ENCODE assay signal across 19 mouse cellular contexts in the genomic region with DNA sequence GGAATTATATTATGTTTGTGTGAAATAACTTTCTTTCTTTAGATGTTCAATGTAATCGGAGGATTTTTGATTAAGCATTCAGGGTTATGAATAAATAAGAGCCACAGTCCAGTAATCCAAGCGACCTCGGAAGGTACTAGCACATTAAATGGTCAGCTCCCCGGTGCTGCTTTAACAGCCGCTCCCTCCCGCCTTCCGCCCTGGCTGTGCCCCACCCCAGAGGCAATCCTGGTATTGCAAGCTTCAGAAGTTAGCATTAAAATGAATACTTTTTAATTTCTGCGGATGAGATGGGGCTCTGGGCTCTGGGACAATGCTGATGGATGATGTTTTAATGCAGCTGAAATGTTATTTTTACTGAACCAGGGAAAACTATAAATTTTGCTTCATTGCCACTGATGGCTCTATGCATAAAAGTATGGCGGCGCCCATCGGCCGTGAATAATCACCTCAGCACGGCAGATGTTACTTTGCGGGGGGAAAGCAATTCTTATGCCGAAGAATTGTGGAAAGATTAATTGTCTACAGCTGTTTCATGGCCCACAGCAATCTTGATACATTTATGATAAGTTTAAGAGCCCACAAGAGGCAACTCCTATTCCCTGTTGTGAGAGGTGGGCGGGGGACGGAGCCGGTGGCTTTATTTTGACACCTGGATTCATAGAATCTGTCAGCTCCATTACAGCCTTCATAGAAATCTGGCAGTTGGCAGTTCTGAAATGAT.
DNase-seq lines count a peak whose midpoint lies in the region; ATAC-seq lines count a peak whose summit lies in the region.
"Had no signal": no experiment of that assay in that cellular context is flagged by ENCODE, and none has a peak within 500 bp of the region (broad histone marks: within the 10 kb centered on the region; RNA-seq: fewer than 3 reads in every experiment).

No protein-coding gene starts in this region.

- DNase-seq in forebrain, embryonic 11.5 days (ENCODE audit: low spot score), result no peak
- DNase-seq in embryo, embryonic 11.5 days (ENCODE audit: low read depth, low spot score), result peak; percentile 17
- DNase-seq in liver, embryonic 11.5 days (ENCODE audit: low spot score), result no peak
- no peak for DNase-seq in left cerebral cortex, postnatal 10 days (ENCODE audit: extremely low spot score in 1 of 2, low spot score in 2 of 2)
- no peak for DNase-seq in heart, postnatal 14 days
- DNase-seq: adrenal gland, adult 2 months; cerebellum, postnatal 10 days; kidney, adult 18-20 months; kidney, postnatal 25 days; liver; lung, adult 18-20 months; right cerebral cortex, adult 18-20 months; thymus, postnatal 4 days had no signal

- no peaks in the 10 kb centered on the region for H3K9me3 ChIP-seq in forebrain, embryonic 12.5 days
- H3K9me3 ChIP-seq in forebrain, embryonic 11.5 days (ENCODE audit: control insufficient read depth, low read length), result no peaks in the 10 kb centered on the region
- H3K9me3 ChIP-seq in hindbrain, embryonic 16.5 days (ENCODE audit: control insufficient read depth, low read length), result no peaks in the 10 kb centered on the region
- no peaks in the 10 kb centered on the region for H3K9me3 ChIP-seq in neural tube, embryonic 12.5 days
- H3K9me3 ChIP-seq in liver, embryonic 11.5 days (ENCODE audit: control insufficient read depth, low read length), result no peaks in the 10 kb centered on the region
- H3K9me3 ChIP-seq: embryonic facial prominence, embryonic 12.5 days; heart, embryonic 13.5 days had no signal

- no peak overlapping the region for H3K4me3 ChIP-seq in forebrain, embryonic 12.5 days (replicated peaks)
- H3K4me3 ChIP-seq in forebrain, embryonic 11.5 days (ENCODE audit: low read depth, low read length), result no peak overlapping the region
- no peak overlapping the region for H3K4me3 ChIP-seq in hindbrain, embryonic 16.5 days (ENCODE audit: low read length)
- no peak overlapping the region for H3K4me3 ChIP-seq in neural tube, embryonic 12.5 days
- H3K4me3 ChIP-seq in liver, embryonic 11.5 days (ENCODE audit: low read depth, low read length), result no peak overlapping the region
- H3K4me3 ChIP-seq: embryonic facial prominence, embryonic 12.5 days; heart, embryonic 13.5 days had no signal

- no peaks in the 10 kb centered on the region for H3K36me3 ChIP-seq in forebrain, embryonic 12.5 days (replicated peaks)
- no peaks in the 10 kb centered on the region for H3K36me3 ChIP-seq in forebrain, embryonic 11.5 days (ENCODE audit: control insufficient read depth, insufficient read depth, low read length)
- no peaks in the 10 kb centered on the region for H3K36me3 ChIP-seq in hindbrain, embryonic 16.5 days (ENCODE audit: control insufficient read depth, insufficient read depth, low read length)
- no peaks in the 10 kb centered on the region for H3K36me3 ChIP-seq in neural tube, embryonic 12.5 days
- no peaks in the 10 kb centered on the region for H3K36me3 ChIP-seq in liver, embryonic 11.5 days (ENCODE audit: control insufficient read depth, insufficient read depth, low read length)
- H3K36me3 ChIP-seq: embryonic facial prominence, embryonic 12.5 days; heart, embryonic 13.5 days had no signal

- ATAC-seq in forebrain, embryonic 12.5 days (ENCODE audit: low FRiP score), result 0 out of 2 replicates have a peak, but pooled peaks have one; percentile 30
- ATAC-seq in forebrain, embryonic 11.5 days (replicated peaks; ENCODE audit: low FRiP score), result no peak
- ATAC-seq in hindbrain, embryonic 16.5 days, result 0 out of 2 replicates have a peak, but pooled peaks have one; percentile 17
- ATAC-seq in neural tube, embryonic 12.5 days (ENCODE audit: low FRiP score, low read depth), result peak; percentile 41; the same call in 1 of the 2 replicates
- no peak for ATAC-seq in liver, embryonic 11.5 days (replicated peaks; ENCODE audit: low FRiP score)

- no peaks in the 10 kb centered on the region for H3K27me3 ChIP-seq in forebrain, embryonic 12.5 days
- no peaks in the 10 kb centered on the region for H3K27me3 ChIP-seq in forebrain, embryonic 11.5 days (ENCODE audit: control insufficient read depth, insufficient read depth, low read length)
- no peaks in the 10 kb centered on the region for H3K27me3 ChIP-seq in hindbrain, embryonic 16.5 days (replicated peaks; ENCODE audit: control insufficient read depth, insufficient read depth, low read length)
- no peaks in the 10 kb centered on the region for H3K27me3 ChIP-seq in neural tube, embryonic 12.5 days (replicated peaks)
- no peaks in the 10 kb centered on the region for H3K27me3 ChIP-seq in liver, embryonic 11.5 days (replicated peaks; ENCODE audit: control insufficient read depth, insufficient read depth, low read length)
- H3K27me3 ChIP-seq: CH12.LX; embryonic facial prominence, embryonic 12.5 days; heart, embryonic 13.5 days had no signal

- no peak overlapping the region for H3K9ac ChIP-seq in forebrain, embryonic 12.5 days
- H3K9ac ChIP-seq in forebrain, embryonic 11.5 days (ENCODE audit: low read length), result no peak overlapping the region
- no peak overlapping the region for H3K9ac ChIP-seq in hindbrain, embryonic 16.5 days (ENCODE audit: low read depth, low read length)
- no peak overlapping the region for H3K9ac ChIP-seq in neural tube, embryonic 12.5 days
- H3K9ac ChIP-seq in liver, embryonic 11.5 days (ENCODE audit: low read depth, low read length), result no peak overlapping the region
- H3K9ac ChIP-seq: embryonic facial prominence, embryonic 12.5 days; heart, embryonic 13.5 days had no signal

- no peak overlapping the region for H3K27ac ChIP-seq in forebrain, embryonic 12.5 days
- H3K27ac ChIP-seq in forebrain, embryonic 11.5 days (ENCODE audit: low read depth, low read length), result no peak overlapping the region
- no peak overlapping the region for H3K27ac ChIP-seq in hindbrain, embryonic 16.5 days (ENCODE audit: low read depth, low read length)
- no peak overlapping the region for H3K27ac ChIP-seq in neural tube, embryonic 12.5 days
- no peak overlapping the region for H3K27ac ChIP-seq in liver, embryonic 11.5 days (ENCODE audit: low read depth, low read length)
- H3K27ac ChIP-seq: embryonic facial prominence, embryonic 12.5 days; heart, embryonic 13.5 days had no signal

- intact Hi-C loops in left cerebral cortex, postnatal 10 days (cut with DNase I), result no loop called here
- intact Hi-C loops in heart, postnatal 14 days (cut with DNase I), result no loop called here

- no peak overlapping the region for H3K4me2 ChIP-seq in forebrain, embryonic 12.5 days
- no peak overlapping the region for H3K4me2 ChIP-seq in forebrain, embryonic 11.5 days (ENCODE audit: low read depth, low read length, severe bottlenecking)
- peak overlapping the region; percentile 34 for H3K4me2 ChIP-seq in hindbrain, embryonic 16.5 days (ENCODE audit: low read length)
- peak overlapping the region; percentile 24; the same call in 1 of the 2 replicates for H3K4me2 ChIP-seq in neural tube, embryonic 12.5 days (replicated peaks)
- no peak overlapping the region for H3K4me2 ChIP-seq in liver, embryonic 11.5 days
- H3K4me2 ChIP-seq: embryonic facial prominence, embryonic 12.5 days; heart, embryonic 13.5 days had no signal

- WGBS in forebrain, embryonic 12.5 days, result 63% methylated on average over 18 of the region's 18 CpGs
- WGBS in forebrain, embryonic 11.5 days, result 75% methylated on average over 18 of the region's 18 CpGs
- 50% methylated on average over 18 of the region's 18 CpGs for WGBS in hindbrain, embryonic 16.5 days
- WGBS in neural tube, embryonic 12.5 days, result 40% methylated on average over 18 of the region's 18 CpGs
- WGBS in liver, embryonic 11.5 days, result 85% methylated on average over 18 of the region's 18 CpGs

- peaks cover 13% of the 10 kb centered on the region; the same call in 1 of the 2 replicates for H3K4me1 ChIP-seq in forebrain, embryonic 12.5 days
- H3K4me1 ChIP-seq in forebrain, embryonic 11.5 days (replicated peaks; ENCODE audit: control insufficient read depth, insufficient read depth, low read length), result no peaks in the 10 kb centered on the region
- H3K4me1 ChIP-seq in hindbrain, embryonic 16.5 days (ENCODE audit: control insufficient read depth, insufficient read depth, low read depth, low read length), result no peaks in the 10 kb centered on the region; the same call in 1 of the 2 replicates
- H3K4me1 ChIP-seq in neural tube, embryonic 12.5 days, result 0 out of 2 replicates have a peak, but pooled peaks cover 2% of the 10 kb centered on the region
- H3K4me1 ChIP-seq in liver, embryonic 11.5 days (replicated peaks; ENCODE audit: control insufficient read depth, insufficient read depth, low read length), result no peaks in the 10 kb centered on the region
- H3K4me1 ChIP-seq: embryonic facial prominence, embryonic 12.5 days; heart, embryonic 13.5 days had no signal

Comparison
In these comparisons a context has a peak if more than half of its experiments do, and no peak if none do; other contexts are left out.
1. ATAC-seq: peak in forebrain, embryonic 12.5 days (single experiment), hindbrain, embryonic 16.5 days (single experiment) and neural tube, embryonic 12.5 days (single experiment); none in forebrain, embryonic 11.5 days (single experiment) and liver, embryonic 11.5 days (single experiment).
2. H3K4me2 ChIP-seq: peak in hindbrain, embryonic 16.5 days (single experiment) and neural tube, embryonic 12.5 days (single experiment); none in forebrain, embryonic 12.5 days (single experiment), forebrain, embryonic 11.5 days (single experiment) and liver, embryonic 11.5 days (single experiment).